Comparison of ENCODE assay signal across 9 mouse cellular contexts in genomic region chr2:91079026-91079384, GRCm38 (mm10). TPM values are rescaled to one million over a fixed set of nuclear protein-coding genes. Genes with fewer than 3 reads are reported as not detected.
DNase-seq lines count a peak whose midpoint lies in the region; ATAC-seq and TF ChIP-seq lines count a peak whose summit lies in the region.
"Had no signal": no experiment of that assay in that cellular context is flagged by ENCODE, and none has a peak within 500 bp of the region (broad histone marks: within the 10 kb centered on the region; RNA-seq: fewer than 3 reads in every experiment).

No protein-coding gene starts in this region.

- no peak for TF ChIP-seq POLR2A in cortical plate, adult 2 months (IDR thresholded peaks at IDR 0.05; ENCODE audit: extremely low read depth, insufficient read depth, low read length)

- DNase-seq in kidney, adult 18-20 months: no peak
- peak; percentile 25 for DNase-seq in hindbrain, embryonic 14.5 days (ENCODE audit: low spot score)
- no peak for DNase-seq in right cerebral cortex, postnatal 25 days
- DNase-seq in left cerebral cortex, adult 9 months (ENCODE audit: low spot score in 2 of 2): no peak
- DNase-seq in layer of hippocampus, adult 8-10 months (ENCODE audit: low spot score in 2 of 2): no peak

- 14% methylated on average over 5 of the region's 5 CpGs for WGBS in kidney, embryonic 15.5 days
- 31% methylated on average over 5 of the region's 5 CpGs for WGBS in hindbrain, embryonic 14.5 days
- 28% methylated on average over 5 of the region's 5 CpGs for WGBS in midbrain, embryonic 15.5 days

- H3K4me1 ChIP-seq in kidney, embryonic 15.5 days: peaks cover 20% of the 10 kb centered on the region
- no peaks in the 10 kb centered on the region for H3K4me1 ChIP-seq in cortical plate, adult 2 months (ENCODE audit: control insufficient read depth, insufficient read depth, low read length)
- peaks cover 5% of the 10 kb centered on the region; the same call in 1 of the 2 replicates for H3K4me1 ChIP-seq in hindbrain, embryonic 14.5 days (replicated peaks; ENCODE audit: control insufficient read depth, insufficient read depth, low read length)
- peaks cover 6% of the 10 kb centered on the region for H3K4me1 ChIP-seq in midbrain, embryonic 15.5 days

- no peaks in the 10 kb centered on the region for H3K9me3 ChIP-seq in kidney, embryonic 15.5 days (replicated peaks)
- H3K9me3 ChIP-seq in hindbrain, embryonic 14.5 days (ENCODE audit: control insufficient read depth, low read length): no peaks in the 10 kb centered on the region
- no peaks in the 10 kb centered on the region for H3K9me3 ChIP-seq in midbrain, embryonic 15.5 days

- H3K27ac ChIP-seq in kidney, embryonic 15.5 days: 0 out of 2 replicates have a peak overlapping the region, but pooled peaks have one; percentile 2
- H3K27ac ChIP-seq in cortical plate, adult 2 months (ENCODE audit: insufficient read depth, low read length): no peak overlapping the region
- no peak overlapping the region for H3K27ac ChIP-seq in hindbrain, embryonic 14.5 days
- peak overlapping the region; percentile 3; the same call in 1 of the 2 replicates for H3K27ac ChIP-seq in midbrain, embryonic 15.5 days

- H3K4me2 ChIP-seq in kidney, embryonic 15.5 days: peak overlapping the region; percentile 92
- H3K4me2 ChIP-seq in hindbrain, embryonic 14.5 days (replicated peaks): peak overlapping the region; percentile 91
- H3K4me2 ChIP-seq in midbrain, embryonic 15.5 days: peak overlapping the region; percentile 74

- ATAC-seq in kidney, embryonic 15.5 days (replicated peaks; ENCODE audit: low FRiP score): no peak
- ATAC-seq in hindbrain, embryonic 14.5 days (ENCODE audit: low FRiP score): peak; percentile 7; the same call in 1 of the 2 replicates
- ATAC-seq in midbrain, embryonic 15.5 days (replicated peaks): 0 out of 2 replicates have a peak, but pooled peaks have one; percentile 5
- ATAC-seq: Patski had no signal

- H3K27me3 ChIP-seq in kidney, embryonic 15.5 days: no peaks in the 10 kb centered on the region
- no peaks in the 10 kb centered on the region for H3K27me3 ChIP-seq in hindbrain, embryonic 14.5 days (ENCODE audit: control insufficient read depth, insufficient read depth, low read length)
- no peaks in the 10 kb centered on the region for H3K27me3 ChIP-seq in midbrain, embryonic 15.5 days (replicated peaks)
- H3K27me3 ChIP-seq: Patski had no signal

- peak overlapping the region; percentile 51 for H3K4me3 ChIP-seq in kidney, embryonic 15.5 days (replicated peaks)
- H3K4me3 ChIP-seq in cortical plate, adult 2 months (ENCODE audit: insufficient read depth, low read length): peak overlapping the region; percentile 21; the same call in 1 of the 2 replicates
- peak overlapping the region; percentile 45 for H3K4me3 ChIP-seq in hindbrain, embryonic 14.5 days (replicated peaks; ENCODE audit: low read length)
- peak overlapping the region; percentile 39 for H3K4me3 ChIP-seq in midbrain, embryonic 15.5 days

- no peak for TF ChIP-seq CTCF in cortical plate, adult 2 months (IDR thresholded peaks at IDR 0.05; ENCODE audit: extremely low read depth, insufficient read depth, low read length)

- H3K9ac ChIP-seq in kidney, embryonic 15.5 days: peak overlapping the region; percentile 55
- peak overlapping the region; percentile 72 for H3K9ac ChIP-seq in hindbrain, embryonic 14.5 days
- peak overlapping the region; percentile 41 for H3K9ac ChIP-seq in midbrain, embryonic 15.5 days

- no peaks in the 10 kb centered on the region for H3K36me3 ChIP-seq in kidney, embryonic 15.5 days
- H3K36me3 ChIP-seq in hindbrain, embryonic 14.5 days (replicated peaks; ENCODE audit: control insufficient read depth, insufficient read depth): no peaks in the 10 kb centered on the region
- no peaks in the 10 kb centered on the region for H3K36me3 ChIP-seq in midbrain, embryonic 15.5 days (replicated peaks)

RNA-seq across cellular contexts. Expression of gene Spi1, which starts 3.2 kb away (rescaled TPM):
- 4.7 and 5.4 TPM in 2 replicates for polyA plus RNA-seq in kidney, embryonic 15.5 days (2015; fragmentation: Nextera tagmentation; extraction: Ambion mirVana)
- 9.3 and 10.6 TPM in 2 replicates for polyA plus RNA-seq in cortical plate, adult 2 months (2012; rRNA removed)
- polyA plus RNA-seq in hindbrain, embryonic 14.5 days (2014; fragmentation: Nextera tagmentation; extraction: Ambion mirVana): 4.1 and 4.3 TPM in 2 replicates
- polyA plus RNA-seq in midbrain, embryonic 15.5 days (2015; fragmentation: Nextera tagmentation; extraction: Ambion mirVana): 3.3 and 4.2 TPM in 2 replicates
- 10 to 100 TPM in 2 of 4 experiments, 1 to 10 TPM in 2; 3.8 to 17.2 (median 9.7) TPM for total RNA-seq in layer of hippocampus, adult 8-10 months (2022)

RNA-seq across cellular contexts. Expression of gene Slc39a13, which starts 8.8 kb away (rescaled TPM):
- 41.2 and 48.5 TPM in 2 replicates for polyA plus RNA-seq in kidney, embryonic 15.5 days (2015; fragmentation: Nextera tagmentation; extraction: Ambion mirVana)
- polyA plus RNA-seq in cortical plate, adult 2 months (2012; rRNA removed): 51.3 and 54.7 TPM in 2 replicates
- polyA plus RNA-seq in hindbrain, embryonic 14.5 days (2014; fragmentation: Nextera tagmentation; extraction: Ambion mirVana): 27.4 and 27.6 TPM in 2 replicates
- polyA plus RNA-seq in midbrain, embryonic 15.5 days (2015; fragmentation: Nextera tagmentation; extraction: Ambion mirVana): 35.7 and 36.8 TPM in 2 replicates
- total RNA-seq in layer of hippocampus, adult 8-10 months (2022): 10 to 100 TPM; 28.7 to 40.0 (median 33.1) TPM

RNA-seq across cellular contexts. Expression of gene Psmc3, which starts 25.2 kb away (rescaled TPM):
- 307 and 315 TPM in 2 replicates for polyA plus RNA-seq in kidney, embryonic 15.5 days (2015; fragmentation: Nextera tagmentation; extraction: Ambion mirVana)
- polyA plus RNA-seq in cortical plate, adult 2 months (2012; rRNA removed): 202 and 205 TPM in 2 replicates
- polyA plus RNA-seq in hindbrain, embryonic 14.5 days (2014; fragmentation: Nextera tagmentation; extraction: Ambion mirVana): 237 and 243 TPM in 2 replicates
- 226 and 233 TPM in 2 replicates for polyA plus RNA-seq in midbrain, embryonic 15.5 days (2015; fragmentation: Nextera tagmentation; extraction: Ambion mirVana)
- total RNA-seq in layer of hippocampus, adult 8-10 months (2022): 100 to 1,000 TPM; 180 to 209 (median 206) TPM

RNA-seq across cellular contexts. Expression of gene Mybpc3, which starts 38.9 kb away (rescaled TPM):
- polyA plus RNA-seq in kidney, embryonic 15.5 days (2015; fragmentation: Nextera tagmentation; extraction: Ambion mirVana): 0.10 and 0.13 TPM in 2 replicates
- 0.89 and 0.98 TPM in 2 replicates for polyA plus RNA-seq in cortical plate, adult 2 months (2012; rRNA removed)
- not detected in 2 replicates for polyA plus RNA-seq in hindbrain, embryonic 14.5 days (2014; fragmentation: Nextera tagmentation; extraction: Ambion mirVana)
- 0.05 and 0.41 TPM in 2 replicates for polyA plus RNA-seq in midbrain, embryonic 15.5 days (2015; fragmentation: Nextera tagmentation; extraction: Ambion mirVana)
- total RNA-seq in layer of hippocampus, adult 8-10 months (2022): under 1 TPM; 0.09 to 0.22 (median 0.16) TPM
- polyA plus RNA-seq: Patski had no signal

RNA-seq across cellular contexts. Expression of gene Rapsn, which starts 43.6 kb away (rescaled TPM):
- polyA plus RNA-seq in kidney, embryonic 15.5 days (2015; fragmentation: Nextera tagmentation; extraction: Ambion mirVana): 2.7 and 3.4 TPM in 2 replicates
- 0.61 and 1.9 TPM in 2 replicates for polyA plus RNA-seq in cortical plate, adult 2 months (2012; rRNA removed)
- 0.97 and 1.1 TPM in 2 replicates for polyA plus RNA-seq in hindbrain, embryonic 14.5 days (2014; fragmentation: Nextera tagmentation; extraction: Ambion mirVana)
- polyA plus RNA-seq in midbrain, embryonic 15.5 days (2015; fragmentation: Nextera tagmentation; extraction: Ambion mirVana): 0.61 and 1.2 TPM in 2 replicates
- total RNA-seq in layer of hippocampus, adult 8-10 months (2022): under 1 TPM in 2 of 4 experiments, not detected in 2; 0.36 to 0.47 TPM

Comparison
In these comparisons a context has a peak if more than half of its experiments do, and no peak if none do; other contexts are left out.
1. H3K27ac ChIP-seq: peak in kidney, embryonic 15.5 days (single experiment) and midbrain, embryonic 15.5 days (single experiment); none in cortical plate, adult 2 months (single experiment) and hindbrain, embryonic 14.5 days (single experiment).
2. Peak in every context shown above with its lines, with median percentiles within 50 percentile points of each other: H3K4me2 ChIP-seq, H3K4me3 ChIP-seq and H3K9ac ChIP-seq.